Mouse (Mus musculus) liver, postnatal 0 days (tissue): ENCODE results near the gene Zcchc14. TPM values are rescaled to one million over a fixed set of nuclear protein-coding genes. Genes with fewer than 3 reads are reported as not detected.
"Not testable (repeated sequence)": the region's sequence is repeated elsewhere in the genome, so short reads cannot be mapped to it uniquely, and the experiment has no call there.

Experiments used
- ATAC-seq: fragments of 200-750 bp; cut with Nextera tagmentation; 2 replicates; pipeline ENCODE4 v1.8.0; 2017; ENCODE audit warnings: mild to moderate bottlenecking, moderate library complexity
- DNase-seq: peaks from one replicate; pipeline ENCODE4 v3.0.0-alpha.2; 2016
- H3K27ac ChIP-seq: fragments of 300-500 bp; sonication (generic); 2 replicates; pipeline ENCODE4 v1.5.1; 2014; ENCODE audit warnings: antibody characterized with exemption, moderate library complexity, mild to moderate bottlenecking, low read depth
- H3K27me3 ChIP-seq: fragments of 300-500 bp; sonication (generic); 2 replicates; pipeline ENCODE4 v1.6.1; 2014; ENCODE audit warnings: low read length, control low read depth, mixed read lengths; ENCODE audit not compliant: insufficient read depth
- H3K36me3 ChIP-seq: fragments of 300-500 bp; sonication (generic); replicated peaks from 2 replicates; pipeline ENCODE4 v1.6.1; 2014; ENCODE audit warnings: mild to moderate bottlenecking, control low read depth, low read length, moderate library complexity, mixed read lengths; ENCODE audit not compliant: insufficient read depth
- H3K4me1 ChIP-seq: fragments of 300-500 bp; sonication (generic); 2 replicates; pipeline ENCODE4 v1.6.1; 2014; ENCODE audit warnings: antibody characterized with exemption, mild to moderate bottlenecking, control low read depth; ENCODE audit not compliant: insufficient read depth
- H3K4me2 ChIP-seq: fragments of 300-500 bp; sonication (generic); 2 replicates; pipeline ENCODE4 v1.6.1; 2014; ENCODE audit warnings: low read depth, mild to moderate bottlenecking, low read length, moderate library complexity, mixed read lengths
- H3K4me3 ChIP-seq: fragments of 300-500 bp; sonication (generic); 2 replicates; pipeline ENCODE4 v1.5.1; 2014; ENCODE audit warnings: low read depth, low read length
- H3K9ac ChIP-seq: fragments of 300-500 bp; sonication (generic); replicated peaks from 2 replicates; pipeline ENCODE4 v1.6.1; 2014; ENCODE audit warnings: mild to moderate bottlenecking, moderate library complexity
- H3K9me3 ChIP-seq: fragments of 300-500 bp; sonication (generic); 2 replicates; pipeline ENCODE4 v1.6.1; 2016; ENCODE audit warnings: mild to moderate bottlenecking, control low read depth, low read length, mixed read lengths
- CTCF ChIP-seq: sonication (generic); IDR thresholded peaks from 2 replicates; pipeline ENCODE4 v1.5.1; 2016; ENCODE audit warnings: antibody characterized with exemption, low read depth
- EP300 ChIP-seq: IDR thresholded peaks from 2 replicates; pipeline ENCODE4 v1.6.1; 2016; ENCODE audit warnings: antibody characterized with exemption, low read depth, mild to moderate bottlenecking
- WGBS: fragments of 180-500 bp; shearing (Covaris S2); extraction: QIAGEN DNeasy Blood & Tissue Kit; methylation state at CpG from one replicate; pipeline ENCODE4 v1.1.7; 2014; ENCODE audit not compliant: insufficient replicate concordance; 5-methylcytosine and 5-hydroxymethylcytosine counted together
- polyA plus RNA-seq: library from polyadenylated mRNA; unstranded; fragments of >200 nt; fragmentation: Nextera tagmentation; extraction: Ambion mirVana; gene quantifications from 2 replicates; pipeline ENCODE4 v1.2.1, GENCODE M21; 2015

Zcchc14 gene
- polyA plus RNA-seq, 1 experiment from 2014 or later, result 2.3 TPM

DNA sequence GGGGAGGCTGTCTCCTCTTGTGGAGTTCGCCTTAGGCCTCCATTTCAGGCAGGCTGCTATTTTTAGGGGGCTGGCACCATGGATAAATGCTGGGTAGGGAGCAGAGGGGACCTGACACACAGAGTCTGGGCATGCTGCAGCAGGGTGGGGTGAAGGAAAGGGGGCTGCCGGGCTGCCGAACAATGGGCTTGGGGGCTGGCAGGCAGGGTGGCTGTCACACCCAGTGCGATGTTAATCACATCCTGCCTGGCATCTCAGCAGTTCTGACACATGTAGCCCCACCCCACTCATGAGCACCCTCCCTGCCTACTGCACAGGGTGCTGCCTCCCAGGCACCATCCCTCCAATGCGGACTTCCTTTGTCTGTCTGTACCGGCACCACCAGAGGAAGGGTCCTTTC, 15.9 kb upstream of the Zcchc14 start:
- H3K27me3 ChIP-seq, result no peaks in the 10 kb centered on the region
- TF ChIP-seq EP300 (no peak), CTCF (no peak)
- no peaks in the 10 kb centered on the region for H3K36me3 ChIP-seq
- H3K4me2 ChIP-seq, result no peak overlapping the region
- DNase-seq (no peak), ATAC-seq (no peak)
- H3K4me3 ChIP-seq, result no peak overlapping the region
- no peak overlapping the region for H3K27ac ChIP-seq
- 33% methylated on average over 6 of the region's 6 CpGs for WGBS
- H3K9me3 ChIP-seq, result no peaks in the 10 kb centered on the region
- H3K4me1 ChIP-seq, result no peaks in the 10 kb centered on the region
- H3K9ac ChIP-seq, result no peak overlapping the region

DNA sequence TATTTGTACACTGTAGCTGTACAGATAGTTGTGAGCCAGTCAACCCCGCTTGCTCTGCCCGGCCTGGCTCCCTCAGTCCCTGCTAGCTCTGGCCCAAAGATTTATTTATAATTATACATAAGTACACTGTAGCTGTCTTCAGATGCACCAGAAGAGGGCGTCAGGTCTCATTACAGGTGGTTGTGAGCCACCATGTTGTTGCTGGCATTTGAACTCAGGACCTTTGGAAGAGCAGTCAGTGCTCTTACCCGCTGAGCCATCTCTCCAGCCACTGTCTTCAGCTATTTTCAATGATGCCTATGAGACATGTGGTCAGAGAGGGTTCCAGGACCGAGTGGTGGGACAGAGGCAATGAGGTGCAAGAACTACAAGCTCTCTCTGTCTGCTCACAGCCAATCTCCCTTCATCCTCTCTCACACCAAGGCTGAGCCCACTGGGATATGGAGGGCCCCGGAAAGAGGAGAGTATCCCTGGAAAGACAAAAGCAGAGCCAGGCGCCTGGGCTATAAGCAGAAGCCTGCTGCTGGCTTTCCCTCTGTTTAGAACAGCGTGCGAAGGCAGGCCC, 15.3 kb upstream of the Zcchc14 start:
- not testable (repeated sequence) for H3K9me3 ChIP-seq, H3K36me3 ChIP-seq, H3K4me1 ChIP-seq, H3K4me3 ChIP-seq, H3K4me2 ChIP-seq, H3K27ac ChIP-seq, ATAC-seq, H3K27me3 ChIP-seq, H3K9ac ChIP-seq, DNase-seq
- WGBS, result 59% methylated on average over 9 of the region's 9 CpGs

DNA sequence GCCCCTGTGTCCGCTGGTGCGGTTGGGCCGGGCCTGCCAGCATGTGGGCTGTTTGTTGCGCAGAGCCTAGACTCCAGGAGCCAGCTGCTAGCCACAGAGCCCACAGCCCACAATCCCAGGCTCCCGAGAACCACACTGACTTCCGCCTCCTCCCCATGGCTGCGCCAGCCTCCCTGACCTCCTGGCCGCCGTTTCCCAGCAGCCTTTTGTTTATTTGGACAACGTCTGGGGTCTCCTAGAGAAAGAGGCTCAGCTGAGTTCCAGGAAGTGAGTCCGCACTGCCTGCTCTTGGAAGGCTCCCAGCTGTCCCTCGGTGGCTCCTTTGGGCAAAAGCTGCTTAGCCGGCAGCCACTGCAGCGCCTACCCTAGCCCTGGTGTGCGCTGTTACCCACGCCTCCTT, 12.6 kb upstream of the Zcchc14 start:
- ATAC-seq (peak; percentile 43; the same call in 1 of the 2 replicates), DNase-seq (peak; percentile 58)
- Histone ChIP-seq H3K36me3 (no peaks in the 10 kb centered on the region), H3K4me3 (no peak overlapping the region), H3K27me3 (no peaks in the 10 kb centered on the region), H3K9ac (no peak overlapping the region), H3K4me2 (peak overlapping the region; percentile 6; the same call in 1 of the 2 replicates), H3K9me3 (no peaks in the 10 kb centered on the region), H3K4me1 (peaks cover 3% of the 10 kb centered on the region; the same call in 1 of the 2 replicates), H3K27ac (peak overlapping the region; percentile 62)
- TF ChIP-seq CTCF, result no peak
- WGBS, result 1% methylated on average over 16 of the region's 16 CpGs

DNA sequence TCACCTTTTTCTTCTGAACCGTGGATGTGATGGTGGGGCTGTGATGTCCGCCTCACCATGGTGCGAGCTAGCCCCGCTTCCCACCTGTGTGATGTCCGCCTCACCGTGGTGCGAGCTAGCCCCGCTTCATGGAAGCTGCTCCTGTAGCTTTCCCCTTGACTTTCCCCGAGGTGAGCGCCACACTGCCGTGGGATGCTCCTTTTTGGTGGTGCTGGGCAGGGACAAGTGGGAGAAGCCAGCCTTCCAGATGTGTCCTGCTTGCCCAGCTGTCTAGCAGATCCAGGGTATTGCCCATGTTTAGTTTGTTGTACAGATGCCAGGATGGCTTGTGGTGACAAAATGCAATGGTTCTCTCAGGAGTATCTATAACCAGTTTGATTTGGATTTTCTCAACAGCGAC, 10.4 kb upstream of the Zcchc14 start:
- Histone ChIP-seq H3K4me2 (no peak overlapping the region), H3K4me3 (no peak overlapping the region), H3K9ac (no peak overlapping the region), H3K36me3 (no peaks in the 10 kb centered on the region), H3K27ac (no peak overlapping the region), H3K9me3 (no peaks in the 10 kb centered on the region), H3K4me1 (peaks cover 3% of the 10 kb centered on the region; the same call in 1 of the 2 replicates), H3K27me3 (no peaks in the 10 kb centered on the region)
- no peak for TF ChIP-seq EP300
- TF ChIP-seq CTCF, result no peak
- WGBS, result 85% methylated on average over 12 of the region's 12 CpGs
- no peak for DNase-seq
- ATAC-seq, result no peak

GRCm38 (mm10) chr8:121661631-121662357, 9.1 kb upstream of the Zcchc14 start:
- WGBS, result 50% methylated on average over 18 of the region's 18 CpGs
- Histone ChIP-seq H3K27ac (no peak overlapping the region), H3K4me2 (no peak overlapping the region), H3K9me3 (no peaks in the 10 kb centered on the region), H3K27me3 (no peaks in the 10 kb centered on the region), H3K36me3 (no peaks in the 10 kb centered on the region), H3K4me3 (no peak overlapping the region), H3K9ac (no peak overlapping the region), H3K4me1 (peaks cover 3% of the 10 kb centered on the region; the same call in 1 of the 2 replicates)
- ATAC-seq (no peak), DNase-seq (no peak)
- no peak for TF ChIP-seq CTCF
- no peak for TF ChIP-seq EP300

DNA sequence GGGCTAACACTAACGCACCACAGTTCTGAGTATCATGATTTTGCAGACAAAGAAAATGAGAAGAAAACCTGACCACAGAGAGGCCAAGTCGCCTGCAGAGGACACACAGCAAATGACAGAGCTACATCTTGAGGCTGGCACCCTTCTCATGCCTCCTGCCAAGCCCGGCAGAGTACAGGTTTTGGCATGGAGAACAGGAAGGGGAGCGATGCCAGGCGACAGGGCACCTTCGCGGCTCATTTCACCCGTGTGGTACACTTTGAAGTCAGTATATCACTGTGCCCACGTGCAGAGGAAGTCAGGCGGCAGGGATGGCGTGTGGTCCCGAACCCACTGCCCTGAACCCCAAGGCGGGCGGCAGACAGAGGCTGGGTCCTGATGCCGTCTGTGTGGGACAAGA, 7.9 kb upstream of the Zcchc14 start:
- DNase-seq, result no peak
- Histone ChIP-seq H3K9ac (no peak overlapping the region), H3K27ac (no peak overlapping the region), H3K4me2 (no peak overlapping the region), H3K36me3 (no peaks in the 10 kb centered on the region), H3K4me3 (no peak overlapping the region), H3K4me1 (peaks cover 3% of the 10 kb centered on the region; the same call in 1 of the 2 replicates), H3K27me3 (no peaks in the 10 kb centered on the region), H3K9me3 (no peaks in the 10 kb centered on the region)
- no peak for ATAC-seq
- TF ChIP-seq CTCF (no peak), EP300 (no peak)
- WGBS, result 73% methylated on average over 15 of the region's 15 CpGs
